Mouse (Mus musculus): ENCODE measurements around the gene Marcksl1.
A peak's percentile ranks its signal among the peaks of the same experiment; 100 is the strongest.
"Not testable (repeated sequence)": the region's sequence is repeated elsewhere in the genome, so short reads cannot be mapped to it uniquely, and the experiment has no call there.

Gene Marcksl1

DNA sequence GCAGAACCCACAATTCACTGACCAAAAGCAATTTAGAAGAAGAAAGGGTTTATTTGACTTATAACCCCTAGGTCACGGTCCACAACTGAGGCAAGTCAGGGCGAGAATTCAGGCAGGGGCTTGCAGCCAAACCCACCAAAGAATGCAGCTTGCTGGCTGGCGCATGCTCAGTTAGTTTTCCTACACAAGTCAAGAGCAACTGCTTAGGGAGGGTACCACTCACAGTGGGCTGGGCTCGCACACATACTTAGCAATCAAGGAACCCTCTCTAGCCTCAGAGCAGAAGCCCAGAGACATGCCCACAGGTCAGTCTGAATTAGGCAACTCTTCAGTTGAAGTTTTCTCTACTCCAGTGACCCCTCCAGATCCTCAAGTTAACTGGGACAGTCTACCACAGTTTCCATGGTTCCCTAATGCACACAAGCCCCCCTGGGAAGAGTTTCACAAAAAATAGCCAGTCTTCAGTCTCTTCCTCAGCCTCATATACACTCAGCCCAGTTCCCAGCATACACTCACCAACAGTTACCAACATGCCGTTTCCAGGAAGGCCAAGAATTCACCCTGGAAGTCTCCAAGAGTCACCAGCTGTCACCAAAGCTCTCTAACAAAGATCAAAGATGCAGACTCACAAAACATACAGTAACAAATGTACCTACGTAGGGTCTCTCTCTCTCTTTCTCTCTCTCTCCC is 2.5 kb upstream of the Marcksl1 start:
- DNase-seq (ENCODE audit: low spot score): no peak

DNA sequence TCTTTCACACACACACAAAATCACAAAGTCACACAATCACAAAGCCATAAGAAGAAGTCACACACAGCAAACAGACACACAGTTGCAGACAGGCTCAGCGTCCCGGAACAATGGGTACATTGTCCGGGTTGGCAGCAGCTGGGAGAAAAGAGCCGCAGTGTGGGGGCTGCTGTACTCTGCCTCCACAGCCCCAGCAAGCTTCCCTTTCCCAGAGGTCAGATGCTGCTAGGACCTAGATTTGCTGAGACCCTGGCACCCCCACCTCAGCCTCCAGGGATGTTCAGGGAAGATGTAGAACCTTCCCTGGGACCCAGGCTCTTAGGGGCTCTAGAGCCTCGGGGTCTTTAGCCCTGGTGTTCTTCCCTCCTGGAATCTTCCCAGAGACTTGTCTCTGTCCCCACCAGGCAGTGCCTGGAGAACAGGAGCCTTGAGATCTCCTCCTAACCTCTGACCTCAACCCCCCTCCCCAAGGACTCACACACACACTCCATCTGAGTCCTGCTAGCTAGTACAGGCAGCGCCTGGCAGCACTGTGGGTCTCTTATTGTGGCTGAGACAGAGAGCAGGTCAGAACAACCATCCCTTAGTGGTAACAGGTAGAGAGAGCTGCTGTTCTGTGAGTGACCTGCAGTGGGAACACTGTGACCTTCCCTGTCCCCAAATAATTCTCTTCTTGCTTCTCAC is 1.8 kb upstream of the Marcksl1 start:
- peak; percentile 60 for DNase-seq (ENCODE audit: low spot score)

DNA sequence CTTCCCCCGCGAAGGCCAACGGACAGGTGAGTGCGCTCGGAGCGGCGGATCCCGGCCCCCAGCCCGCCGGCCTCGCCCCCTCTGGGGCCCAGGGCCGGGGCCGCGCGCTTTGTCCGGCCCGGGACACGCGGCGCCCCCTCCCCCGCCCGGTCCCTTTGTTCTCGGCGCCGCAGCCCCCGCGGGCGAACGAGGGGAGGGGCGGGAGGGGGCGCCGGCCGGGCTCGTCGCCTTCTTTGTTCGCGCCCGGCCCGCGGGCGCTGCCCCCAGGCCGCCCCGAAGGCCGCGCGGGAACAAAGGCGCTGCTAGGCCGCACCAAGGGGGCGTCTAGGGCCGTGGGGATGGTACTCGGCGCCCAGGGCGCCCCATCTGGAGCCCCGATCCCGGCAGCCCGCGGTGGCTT is 510 bp downstream of the Marcksl1 start:
- DNase-seq (ENCODE audit: low spot score): no peak

DNA sequence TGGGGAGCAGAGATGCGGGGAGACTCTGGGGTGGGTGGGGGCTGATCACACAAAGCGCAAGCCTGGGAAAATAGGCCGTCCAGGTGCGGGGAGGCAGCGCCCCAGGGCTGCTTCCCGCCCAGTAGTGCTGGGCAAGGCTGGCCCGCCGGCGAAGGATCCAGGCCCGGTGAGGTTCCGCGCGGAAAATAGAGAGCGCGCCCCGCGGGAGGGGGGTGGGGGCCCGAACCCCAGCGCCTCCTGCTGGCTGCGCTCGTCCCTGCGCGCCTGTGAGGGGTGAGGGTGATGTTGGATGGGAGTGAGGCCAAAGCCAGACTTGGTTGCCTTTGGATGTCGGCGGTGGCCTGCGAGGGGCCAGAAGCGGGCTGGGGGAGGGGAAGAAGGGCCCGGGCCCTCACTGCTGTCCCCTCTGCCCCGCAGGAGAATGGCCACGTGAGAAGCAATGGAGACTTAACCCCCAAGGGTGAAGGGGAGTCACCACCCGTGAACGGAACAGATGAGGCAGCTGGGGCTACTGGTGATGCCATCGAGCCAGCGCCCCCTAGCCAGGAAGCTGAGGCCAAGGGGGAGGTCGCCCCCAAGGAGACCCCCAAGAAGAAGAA is 1.0 kb downstream of the Marcksl1 start:
- DNase-seq (ENCODE audit: low spot score): peak; percentile 58

DNA sequence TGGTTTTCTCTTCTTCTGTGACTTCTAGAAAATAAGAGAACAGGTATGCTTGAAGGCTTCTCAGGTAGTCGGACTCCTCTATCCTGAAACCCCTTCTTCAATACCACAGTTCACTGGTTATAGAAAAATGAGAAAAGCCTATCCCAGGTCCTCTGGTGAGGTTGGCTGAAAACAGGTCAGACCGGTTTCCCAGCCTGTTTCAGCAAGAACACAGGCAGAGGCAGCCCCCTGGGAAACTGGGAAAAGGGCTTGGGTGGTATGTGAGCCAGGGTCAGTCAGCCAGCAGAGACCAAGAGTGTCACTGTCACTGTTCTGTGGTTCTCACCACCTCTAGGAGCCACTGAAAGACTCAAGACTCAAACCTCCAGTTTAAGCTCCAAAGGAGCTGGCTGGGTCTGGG is 3.5 kb downstream of the Marcksl1 start:
- DNase-seq (ENCODE audit: low spot score): no peak

DNA sequence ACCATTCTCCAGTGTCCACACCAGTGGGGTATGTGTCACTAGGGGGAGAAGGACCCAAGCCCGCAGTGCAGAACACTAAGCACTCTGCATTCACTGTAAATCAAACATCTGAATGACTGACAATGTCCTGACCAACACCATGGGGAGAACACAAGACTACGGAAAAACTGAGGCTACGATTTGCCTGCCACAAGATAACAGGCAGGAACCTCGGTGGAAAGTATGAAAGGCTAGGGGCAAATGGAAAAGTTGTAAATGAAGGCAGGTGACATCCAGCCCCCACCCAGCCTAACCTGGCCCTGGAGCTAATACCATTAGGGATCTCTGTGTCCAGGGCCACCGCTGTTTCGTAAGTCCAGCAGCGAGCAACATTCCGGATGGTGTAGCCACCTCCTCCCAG is 5.1 kb downstream of the Marcksl1 start:
- DNase-seq (ENCODE audit: low spot score): no peak

DNA sequence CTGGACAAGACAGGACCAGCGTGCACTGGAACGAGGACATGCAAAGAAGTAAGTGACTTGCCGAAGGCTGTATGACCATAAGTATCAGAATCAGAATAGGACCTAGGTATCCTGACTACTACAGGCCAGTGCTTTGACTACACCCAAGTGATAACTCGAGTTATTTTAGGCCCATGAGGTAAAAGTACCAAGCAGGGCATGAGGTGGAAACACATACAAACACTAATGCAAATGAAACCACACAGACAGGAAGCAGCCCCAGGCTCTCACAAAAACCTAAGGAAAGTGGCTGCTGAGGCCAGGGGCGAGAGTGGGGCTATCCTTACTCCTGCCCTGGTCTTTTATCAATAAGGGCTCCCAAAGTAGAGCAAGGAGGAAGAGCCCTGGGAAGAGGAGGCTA is 12.0 kb downstream of the Marcksl1 start:
- DNase-seq (ENCODE audit: low spot score): no peak

DNA sequence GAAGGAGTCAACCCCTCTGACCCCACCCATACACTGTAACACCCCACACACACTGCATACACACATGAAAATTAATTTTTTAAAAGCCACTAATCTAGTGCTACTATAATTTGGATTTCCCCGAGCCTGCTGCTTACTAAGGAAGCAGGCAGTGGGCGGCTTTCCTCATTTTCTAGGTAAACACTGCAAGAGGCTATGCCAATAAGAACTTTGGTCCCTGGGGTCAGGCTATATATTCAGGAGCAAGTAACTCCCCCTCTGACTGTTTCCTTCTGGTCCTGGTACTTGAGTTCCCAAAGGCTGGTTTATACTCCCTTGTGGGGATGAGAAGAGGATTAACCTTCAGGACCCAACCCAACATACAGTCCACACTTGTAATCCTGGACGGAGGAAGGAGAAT is 12.5 kb downstream of the Marcksl1 start:
- DNase-seq (ENCODE audit: low spot score): no peak

DNA sequence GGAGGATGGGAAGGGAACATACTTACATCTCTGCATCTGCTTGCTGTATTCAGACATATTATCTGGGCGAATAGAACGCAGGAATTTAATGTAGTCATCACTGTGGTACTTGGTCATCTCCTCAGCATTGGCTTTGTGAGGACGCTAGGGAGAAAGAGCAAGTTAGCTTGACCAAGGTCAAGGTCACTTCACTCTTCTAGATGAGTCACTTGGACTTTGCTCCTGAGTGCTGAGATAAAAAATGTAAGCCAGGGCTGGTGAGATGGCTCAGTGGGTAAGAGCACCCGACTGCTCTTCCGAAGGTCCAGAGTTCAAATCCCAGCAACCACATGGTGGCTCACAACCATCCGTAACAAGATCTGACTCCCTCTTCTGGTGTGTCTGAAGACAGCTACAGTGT is 15.5 kb downstream of the Marcksl1 start:
- not testable (repeated sequence) for DNase-seq (ENCODE audit: low spot score)

DNA sequence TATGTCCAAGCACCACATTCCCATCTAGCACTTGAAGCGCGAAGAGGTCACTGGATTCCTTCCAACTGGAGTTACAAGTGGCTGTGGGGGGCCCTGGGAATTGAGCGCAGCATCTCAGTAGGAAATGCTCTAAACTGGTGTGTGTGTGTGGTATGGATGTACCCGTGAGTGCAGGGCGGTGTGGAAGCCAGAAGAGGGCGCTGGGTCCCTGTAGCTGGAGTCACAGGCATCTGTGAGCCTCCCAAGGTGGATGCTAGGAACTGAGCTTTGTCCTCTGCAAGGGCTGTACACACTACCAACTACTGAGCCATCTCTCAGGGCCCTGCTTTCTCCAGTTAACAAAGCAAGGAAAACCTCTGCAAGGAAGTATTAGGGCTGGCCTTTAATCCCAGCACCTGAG is 26.6 kb downstream of the Marcksl1 start:
- DNase-seq (ENCODE audit: low spot score): no peak

DNA sequence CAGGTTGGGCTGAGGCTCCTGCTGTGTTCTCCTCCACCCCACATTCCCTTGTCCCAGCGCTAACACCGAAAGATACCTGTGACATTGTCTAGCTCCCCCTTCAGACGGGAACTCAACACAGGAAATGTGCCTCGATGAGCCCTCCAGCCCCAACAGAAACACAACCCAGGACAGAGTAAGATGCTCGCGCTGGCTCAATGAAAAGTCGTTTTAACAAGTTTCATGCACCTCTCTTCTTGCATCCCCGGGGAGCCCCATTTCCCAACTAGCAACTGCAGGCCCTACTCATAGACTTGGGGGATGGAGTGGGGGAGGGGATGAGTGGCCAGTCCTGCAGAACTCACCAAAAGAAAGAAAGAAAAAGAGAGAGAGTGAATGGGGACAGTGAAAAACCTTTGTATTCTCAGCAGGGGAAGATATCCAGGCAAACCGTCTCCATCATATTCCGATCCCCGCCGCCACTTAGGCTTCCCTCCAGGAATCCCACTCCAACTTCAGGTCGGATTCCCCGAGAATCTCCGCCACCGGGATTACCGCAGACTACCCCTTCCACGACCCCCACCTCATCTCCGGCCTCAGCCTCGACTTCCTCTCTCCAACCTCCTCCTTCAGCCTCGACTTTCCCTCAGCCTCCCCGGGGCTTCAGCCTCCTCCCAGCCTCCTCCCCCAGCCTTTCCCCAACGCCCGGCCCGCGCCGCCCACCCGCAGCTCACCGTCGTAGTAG is 28.6 kb downstream of the Marcksl1 start:
- DNase-seq (ENCODE audit: low spot score): peak; percentile 34

DNA sequence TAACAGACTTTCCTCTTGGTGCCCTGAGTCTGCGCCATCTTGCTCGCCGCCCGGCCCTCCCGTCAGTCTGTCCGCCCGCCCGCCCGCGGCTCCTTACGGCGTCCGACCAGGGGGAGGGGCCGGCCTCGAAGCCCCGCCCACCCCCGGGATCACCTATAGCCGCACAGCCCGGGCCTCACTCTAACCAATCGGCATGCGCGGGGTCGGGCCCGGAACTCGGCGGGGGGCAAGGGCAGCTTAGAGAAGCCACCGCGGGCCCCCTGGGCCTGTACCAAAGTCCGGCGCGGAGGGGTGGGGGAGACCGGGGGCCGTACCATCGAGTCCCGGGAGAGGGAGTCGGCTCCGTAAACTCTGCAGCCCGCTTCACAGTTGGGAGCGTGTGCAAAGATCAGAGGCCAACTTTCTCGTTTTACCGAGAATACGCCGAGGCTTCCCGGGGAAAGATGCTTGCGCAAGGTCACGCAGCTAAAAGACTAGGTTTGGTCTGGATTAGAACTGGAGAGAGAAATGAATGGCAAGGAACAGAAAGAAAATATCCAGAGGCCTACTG is 29.3 kb downstream of the Marcksl1 start, which contains the start of gene Hdac1:
Hdac1 (minus strand) TSS at position 122 of the 550 bp plus-strand sequence.
- DNase-seq (ENCODE audit: low spot score): peak; percentile 99

DNA sequence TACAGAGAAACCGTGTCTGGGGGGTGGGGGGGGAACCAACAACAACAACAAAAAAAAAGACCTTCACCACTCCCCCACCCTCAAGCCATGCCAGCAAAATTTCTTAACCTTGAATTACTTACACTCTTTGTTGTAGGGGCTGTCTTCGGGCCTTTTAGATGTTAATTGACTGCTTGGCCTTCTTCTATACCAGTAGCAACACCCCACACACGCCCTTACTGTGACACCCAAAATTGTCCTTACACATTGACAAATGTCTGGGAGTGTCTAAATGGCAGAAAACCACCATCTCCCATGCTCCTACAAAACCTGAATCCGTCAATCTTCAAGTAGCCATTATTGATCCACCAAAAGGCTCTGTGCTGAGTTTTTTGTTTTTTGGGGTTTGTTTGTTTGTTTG is 30.7 kb downstream of the Marcksl1 start:
- no peak for DNase-seq (ENCODE audit: low spot score)

DNA sequence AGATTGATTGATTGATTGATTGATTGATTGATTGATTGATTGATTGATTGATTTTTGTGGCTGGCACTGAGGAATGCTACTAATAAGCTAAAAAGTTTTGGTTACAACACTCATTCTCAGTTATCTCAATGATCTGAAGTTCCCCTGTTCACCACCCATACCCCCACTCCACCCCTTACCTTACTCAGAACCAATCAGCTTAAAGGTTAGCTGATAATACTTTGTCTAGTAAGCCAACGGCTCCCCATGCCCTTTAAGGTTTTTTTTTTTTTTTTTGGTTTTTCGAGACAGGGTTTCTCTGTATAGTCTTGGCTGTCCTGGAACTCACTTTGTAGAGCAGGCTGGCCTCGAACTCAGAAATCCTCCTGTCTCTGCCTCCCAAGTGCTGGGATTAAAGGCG is 34.2 kb downstream of the Marcksl1 start:
- DNase-seq (ENCODE audit: low spot score): not testable (repeated sequence)

DNA sequence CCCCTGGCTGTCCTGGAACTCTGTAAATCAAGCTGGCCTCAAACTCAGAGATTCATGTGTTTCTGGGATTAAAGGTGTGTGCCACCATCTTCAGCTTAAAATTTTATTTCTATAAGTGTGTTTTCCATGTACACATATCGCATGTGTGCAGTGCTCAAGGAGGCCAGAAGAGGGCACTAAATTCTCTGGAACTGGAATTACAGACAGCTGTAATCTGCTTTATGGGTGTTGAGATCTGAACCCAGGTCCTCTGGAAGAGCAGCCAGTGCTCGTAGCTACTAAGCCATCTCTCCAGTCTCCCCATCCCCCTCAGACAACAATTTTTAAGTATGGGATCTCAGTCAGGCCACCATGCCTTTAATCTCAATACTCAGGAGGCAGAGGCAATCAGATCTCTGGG is 35.9 kb downstream of the Marcksl1 start:
- DNase-seq (ENCODE audit: low spot score): no peak

DNA sequence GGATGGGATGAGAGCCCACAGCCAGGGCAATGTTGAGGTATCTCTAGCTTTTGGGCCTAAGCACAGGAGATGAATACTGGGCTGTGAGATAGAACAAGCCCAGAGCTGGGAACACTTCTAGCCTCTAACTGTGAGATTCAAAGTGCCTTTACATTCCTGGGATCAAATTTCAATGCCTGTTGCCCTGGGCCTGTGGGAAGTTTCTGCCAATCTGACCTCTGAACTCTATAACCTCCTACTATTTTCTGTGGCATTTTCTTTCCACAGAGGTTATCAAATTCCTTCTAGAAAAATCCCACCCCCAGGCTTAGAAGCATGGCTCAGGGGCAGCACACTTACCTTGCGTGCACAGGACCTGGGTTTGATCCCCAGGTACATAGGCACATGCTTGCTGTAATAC is 36.9 kb downstream of the Marcksl1 start:
- DNase-seq (ENCODE audit: low spot score): no peak

DNA sequence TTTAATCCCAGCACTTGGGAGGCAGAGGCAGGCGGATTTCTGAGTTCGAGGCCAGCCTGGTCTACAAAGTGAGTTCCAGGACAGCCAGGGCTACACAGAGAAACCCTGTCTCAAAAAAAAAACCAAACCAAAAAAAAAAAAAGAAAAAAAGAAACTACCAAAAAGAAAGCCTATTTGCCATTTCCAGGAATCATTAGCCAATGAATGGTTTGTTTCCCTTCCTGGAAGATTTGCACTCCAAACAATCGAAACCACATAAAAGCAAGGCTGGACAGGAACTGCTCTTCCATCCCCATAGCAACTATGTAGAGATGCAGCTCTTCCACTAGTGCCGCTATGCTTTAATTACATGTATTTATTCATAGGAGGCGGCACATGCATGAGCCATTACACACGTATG is 41.1 kb downstream of the Marcksl1 start:
- not testable (repeated sequence) for DNase-seq (ENCODE audit: low spot score)

DNA sequence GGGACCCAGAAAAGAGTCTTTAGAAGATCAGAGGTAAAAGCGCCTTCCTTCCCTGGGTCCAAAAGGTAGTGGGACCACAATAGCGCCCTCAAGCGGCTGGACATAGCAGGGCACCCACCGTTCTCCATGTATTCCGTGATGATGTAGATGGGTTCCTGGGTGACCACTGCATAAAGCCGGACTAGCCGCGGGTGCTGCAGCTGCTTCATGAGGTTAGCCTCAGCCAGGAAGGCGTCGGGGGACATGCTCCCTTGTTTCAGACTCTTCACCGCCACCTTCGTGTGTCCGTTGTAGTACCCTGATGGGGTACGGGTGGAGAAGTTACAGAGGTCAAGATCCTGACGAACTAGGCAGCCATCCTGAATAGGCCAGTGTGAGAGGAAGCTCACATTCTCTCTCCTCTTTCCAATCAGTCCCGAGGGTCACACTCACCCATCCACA is 42.1 kb downstream of the Marcksl1 start:
- peak; percentile 74 for DNase-seq (ENCODE audit: low spot score)

DNA sequence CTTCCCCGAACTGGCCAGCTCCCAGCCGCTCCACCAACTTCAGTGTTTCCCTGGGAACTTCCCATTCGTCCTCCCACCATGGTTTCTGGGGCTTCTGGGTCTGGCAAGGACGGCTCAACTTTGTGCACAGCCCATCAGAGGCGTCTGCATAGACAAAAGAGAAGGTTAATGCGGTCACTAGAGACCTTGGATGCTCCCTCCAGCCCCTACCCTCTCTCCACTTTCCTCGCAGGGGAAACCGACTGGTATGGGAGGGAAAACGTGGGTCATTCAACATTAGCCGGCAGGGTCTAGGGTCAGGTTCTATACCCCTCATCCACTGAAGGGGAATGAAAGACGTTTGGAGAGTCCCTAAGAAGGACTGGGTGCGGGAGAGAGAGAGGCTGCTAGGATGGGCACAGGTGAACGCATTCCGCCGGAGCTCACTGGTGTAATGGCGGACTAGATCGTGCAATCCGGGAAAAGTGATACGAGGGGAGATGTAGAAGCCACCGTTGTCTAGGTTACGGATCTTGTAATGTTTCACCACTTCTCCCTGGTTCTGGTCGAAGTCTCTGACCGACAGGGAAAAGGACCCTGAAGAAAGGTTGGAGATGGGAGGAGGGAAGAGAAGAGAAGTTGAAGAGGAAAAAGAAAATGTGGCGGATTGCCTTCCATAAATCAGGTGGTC is 42.6 kb downstream of the Marcksl1 start:
- peak; percentile 27 for DNase-seq (ENCODE audit: low spot score)

DNA sequence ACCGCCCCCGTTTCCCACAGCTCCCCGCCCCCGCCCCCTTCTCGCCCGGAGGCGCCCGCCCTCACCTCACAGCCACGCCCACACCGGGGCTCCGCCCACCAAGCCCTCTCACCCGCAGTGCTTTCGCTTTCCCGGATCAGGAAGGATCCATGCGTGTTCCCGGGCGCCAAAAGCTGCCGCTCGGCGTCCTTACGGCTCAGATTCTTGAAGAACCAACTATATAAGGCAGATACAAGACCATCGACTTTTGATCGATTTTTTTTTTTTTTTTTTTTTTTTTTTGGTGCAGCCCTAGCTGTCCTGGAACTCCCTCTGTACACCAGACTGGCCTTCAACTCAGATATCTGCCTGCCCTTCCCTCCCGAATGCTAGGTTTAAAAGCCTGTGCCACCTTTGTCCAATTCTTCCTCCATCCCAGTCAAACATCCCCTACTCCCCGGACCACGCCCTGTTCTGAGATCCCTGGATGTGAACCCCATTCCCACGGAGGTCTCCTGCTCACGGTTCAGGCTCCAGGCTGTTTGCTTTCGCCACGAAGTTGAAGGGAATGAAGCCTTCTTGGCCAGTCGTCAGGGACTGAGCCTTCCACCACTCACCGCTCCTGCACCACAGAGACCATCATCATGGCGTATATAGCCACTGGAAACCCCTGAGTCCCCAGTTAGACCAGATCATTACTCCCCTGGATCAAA is 43.3 kb downstream of the Marcksl1 start:
- DNase-seq (ENCODE audit: low spot score): peak; percentile 88

DNA sequence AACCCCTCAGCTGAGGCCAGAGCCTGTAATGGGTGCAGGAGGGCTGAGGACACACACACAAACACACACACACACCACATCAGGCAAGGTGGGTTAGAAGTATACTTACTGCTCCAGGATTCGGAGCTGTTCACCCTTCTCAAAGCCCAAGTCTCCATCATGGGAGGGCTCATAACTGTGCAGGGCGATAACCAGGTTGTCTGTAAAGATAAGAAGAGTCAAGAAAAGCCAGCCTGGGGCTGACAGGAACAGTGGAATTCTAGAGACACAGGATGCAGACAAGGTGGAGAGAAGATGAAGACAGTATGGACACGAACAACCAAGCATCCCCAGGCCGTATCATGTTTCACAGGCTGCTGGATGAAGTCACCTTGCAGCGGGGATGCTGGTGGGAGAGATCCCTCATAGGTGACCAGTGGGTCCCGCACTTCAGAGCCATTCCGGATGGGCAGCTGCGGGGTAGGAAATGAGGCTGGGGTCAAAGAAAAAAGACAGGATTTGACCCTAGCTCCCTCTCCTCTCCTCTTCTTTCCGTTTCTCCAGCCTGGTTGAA is 44.0 kb downstream of the Marcksl1 start:
- no peak for DNase-seq (ENCODE audit: low spot score)
